Mouse (Mus musculus): Measurements from ENCODE around the gene Eef1a1.
A peak's percentile ranks its signal among the peaks of the same experiment; 100 is the strongest.

The Eef1a1 gene

GRCm38 (mm10) chr9:78477021-78477551 lies 11.9 kb downstream of the Eef1a1 start:
- peak; percentile 62 for DNase-seq (ENCODE audit: low read depth, low spot score)

GRCm38 (mm10) chr9:78476531-78477020 lies 12.4 kb downstream of the Eef1a1 start:
- no peak for DNase-seq (ENCODE audit: low read depth, low spot score)

- no peak for DNase-seq (ENCODE audit: low read depth, low spot score)
Measured at GRCm38 (mm10) chr9:78475873-78476272, 13.1 kb downstream of the Eef1a1 start.

GRCm38 (mm10) chr9:78475383-78475780 lies 13.6 kb downstream of the Eef1a1 start:
- no peak for DNase-seq (ENCODE audit: low read depth, low spot score)

GRCm38 (mm10) chr9:78474771-78475382 lies 14.1 kb downstream of the Eef1a1 start:
- no peak for DNase-seq (ENCODE audit: low read depth, low spot score)

- DNase-seq (ENCODE audit: low read depth, low spot score), result no peak
Measured at GRCm38 (mm10) chr9:78474270-78474669, 14.7 kb downstream of the Eef1a1 start.

GRCm38 (mm10) chr9:78473588-78473987 lies 15.4 kb downstream of the Eef1a1 start:
- DNase-seq (ENCODE audit: low read depth, low spot score), result no peak

- DNase-seq (ENCODE audit: low read depth, low spot score), result no peak
Measured at GRCm38 (mm10) chr9:78465725-78466124, 23.2 kb downstream of the Eef1a1 start.

- no peak for DNase-seq (ENCODE audit: low read depth, low spot score)
Measured at GRCm38 (mm10) chr9:78463337-78463736, 25.6 kb downstream of the Eef1a1 start.

- no peak for DNase-seq (ENCODE audit: low read depth, low spot score)
Measured at GRCm38 (mm10) chr9:78457026-78457425, 31.9 kb downstream of the Eef1a1 start.

GRCm38 (mm10) chr9:78451382-78451781 lies 37.6 kb downstream of the Eef1a1 start:
- DNase-seq (ENCODE audit: low read depth, low spot score), result no peak

GRCm38 (mm10) chr9:78450404-78450803 lies 38.5 kb downstream of the Eef1a1 start:
- no peak for DNase-seq (ENCODE audit: low read depth, low spot score)

GRCm38 (mm10) chr9:78447973-78448873 lies 40.7 kb downstream of the Eef1a1 start, which contains the start of the genes Mto1 and Gm17324:
Mto1 (plus strand) TSS chr9:78448208.
Gm17324 (minus strand) TSS chr9:78448786.
- peak; percentile 96 for DNase-seq (ENCODE audit: low read depth, low spot score)

- no peak for DNase-seq (ENCODE audit: low read depth, low spot score)
Measured at GRCm38 (mm10) chr9:78447606-78447972, 41.4 kb downstream of the Eef1a1 start.

GRCm38 (mm10) chr9:78442579-78443392 lies 46.2 kb downstream of the Eef1a1 start, which contains the start of gene Cgas:
Cgas (minus strand) TSS chr9:78443237.
- DNase-seq (ENCODE audit: low read depth, low spot score), result peak; percentile 25

GRCm38 (mm10) chr9:78442237-78442578 lies 46.7 kb downstream of the Eef1a1 start:
- DNase-seq (ENCODE audit: low read depth, low spot score), result peak; percentile 28

- no peak for DNase-seq (ENCODE audit: low read depth, low spot score)
Measured at GRCm38 (mm10) chr9:78439426-78439825, 49.5 kb downstream of the Eef1a1 start.

- no peak for DNase-seq (ENCODE audit: low read depth, low spot score)
Measured at GRCm38 (mm10) chr9:78432471-78432870, 56.5 kb downstream of the Eef1a1 start.

- no peak for DNase-seq (ENCODE audit: low read depth, low spot score)
Measured at GRCm38 (mm10) chr9:78430486-78430885, 58.5 kb downstream of the Eef1a1 start.

- no peak for DNase-seq (ENCODE audit: low read depth, low spot score)
Measured at GRCm38 (mm10) chr9:78429551-78429950, 59.4 kb downstream of the Eef1a1 start.

- DNase-seq (ENCODE audit: low read depth, low spot score), result no peak
Measured at GRCm38 (mm10) chr9:78428870-78429432, 60.0 kb downstream of the Eef1a1 start.
